Comparison of ENCODE assay signal across 8 mouse cellular contexts in the genomic region with DNA sequence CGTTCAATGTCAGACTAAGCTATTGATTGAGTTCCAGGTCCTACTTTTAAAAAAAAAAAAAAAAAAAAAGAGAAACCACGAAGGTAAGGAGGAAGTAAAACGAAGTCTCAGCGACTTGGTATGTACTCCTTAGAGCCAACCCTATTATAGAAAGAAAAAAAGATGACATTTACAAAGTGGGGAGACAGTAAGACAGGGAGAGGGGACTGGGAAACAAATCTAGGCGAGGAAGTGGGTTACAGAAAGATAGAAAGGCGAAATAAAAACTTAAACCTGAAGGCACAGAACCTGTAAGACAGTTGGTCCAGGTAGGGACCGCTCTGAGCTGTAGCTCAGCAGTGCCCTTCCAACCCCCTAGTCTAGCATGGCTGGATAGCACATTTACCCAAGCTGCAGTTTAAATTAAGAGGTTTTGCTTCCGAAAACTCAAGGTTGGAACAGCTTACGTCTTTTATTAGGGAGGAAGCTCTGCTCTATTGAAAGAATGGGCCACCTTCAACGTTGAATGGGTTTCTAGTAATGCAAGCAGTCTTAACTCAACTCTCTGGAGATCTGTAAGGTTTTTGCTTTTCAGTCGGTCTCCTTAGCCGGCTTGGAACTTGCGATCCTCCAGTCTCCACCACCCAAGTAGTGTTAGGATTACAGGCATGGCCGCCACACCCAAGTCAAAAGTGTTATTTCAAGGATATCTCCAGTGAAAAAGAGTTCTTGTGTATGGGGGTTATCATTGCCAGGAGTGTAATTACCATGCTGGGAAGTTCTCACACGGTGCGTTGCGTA. TPM values are rescaled to one million over a fixed set of nuclear protein-coding genes. Genes with fewer than 3 reads are reported as not detected.
DNase-seq lines count a peak whose midpoint lies in the region; ATAC-seq and TF ChIP-seq lines count a peak whose summit lies in the region.

A gene (minus strand): TSS at position 17 of the 780 bp plus-strand sequence.

- peak within 1 kb of the TSS; percentile 85 for H3K4me3 ChIP-seq in kidney, adult 2 months (ENCODE audit: insufficient read depth, low read depth, low read length)
- peak within 1 kb of the TSS; percentile 59 for H3K4me3 ChIP-seq in forebrain, postnatal 0 days (ENCODE audit: low read depth, low read length)
- peak within 1 kb of the TSS; percentile 95 for H3K4me3 ChIP-seq in intestine, postnatal 0 days (ENCODE audit: low read depth, low read length)
- peak within 1 kb of the TSS; percentile 54 for H3K4me3 ChIP-seq in neural tube, embryonic 13.5 days

- H3K9me3 ChIP-seq in forebrain, postnatal 0 days (ENCODE audit: low read length): no peaks in the 10 kb centered on the region
- H3K9me3 ChIP-seq in intestine, postnatal 0 days (ENCODE audit: control insufficient read depth): no peaks in the 10 kb centered on the region
- no peaks in the 10 kb centered on the region for H3K9me3 ChIP-seq in neural tube, embryonic 13.5 days

- TF ChIP-seq CTCF in kidney, adult 2 months (conservative IDR thresholded peaks at IDR 0.05; ENCODE audit: insufficient read depth, insufficient read length, low read depth, low read length): no peak
- TF ChIP-seq CTCF in Patski (IDR thresholded peaks at IDR 0.05): no peak
- TF ChIP-seq CTCF in forebrain, postnatal 0 days (IDR thresholded peaks at IDR 0.05; ENCODE audit: low read depth): no peak
- no peak for TF ChIP-seq CTCF in intestine, postnatal 0 days (IDR thresholded peaks at IDR 0.05; ENCODE audit: low read depth)

- WGBS in kidney, adult 2 months: 48% methylated on average over 17 of the region's 17 CpGs
- WGBS in forebrain, postnatal 0 days: 57% methylated on average over 17 of the region's 17 CpGs
- WGBS in intestine, postnatal 0 days: 29% methylated on average over 17 of the region's 17 CpGs
- 58% methylated on average over 17 of the region's 17 CpGs for WGBS in neural tube, embryonic 13.5 days

- no peak for ATAC-seq in Patski
- no peak for ATAC-seq in forebrain, postnatal 0 days
- ATAC-seq in intestine, postnatal 0 days: no peak
- ATAC-seq in neural tube, embryonic 13.5 days (ENCODE audit: low read depth): no peak

- H3K4me2 ChIP-seq in forebrain, postnatal 0 days (ENCODE audit: low read depth): peak within 1 kb of the TSS; percentile 90
- H3K4me2 ChIP-seq in intestine, postnatal 0 days (replicated peaks; ENCODE audit: low read depth): peak within 1 kb of the TSS; percentile 89
- H3K4me2 ChIP-seq in neural tube, embryonic 13.5 days: peak within 1 kb of the TSS; percentile 74

- POLR2A ChIA-PET in Patski (lab: Charles Lee): interaction anchor here (0.6 kb wide), 1 partner anchor 340 kb away, joined by 4 read pairs; no protein-coding TSS in a partner anchor

- peaks cover 8% of the 10 kb centered on the region for H3K36me3 ChIP-seq in kidney, adult 2 months (ENCODE audit: control insufficient read depth, insufficient read depth, low read length)
- no peaks in the 10 kb centered on the region for H3K36me3 ChIP-seq in forebrain, postnatal 0 days (ENCODE audit: insufficient read depth)
- peaks cover 16% of the 10 kb centered on the region for H3K36me3 ChIP-seq in intestine, postnatal 0 days (ENCODE audit: control insufficient read depth, insufficient read depth)
- peaks cover 3% of the 10 kb centered on the region for H3K36me3 ChIP-seq in neural tube, embryonic 13.5 days

- DNase-seq in kidney, adult 2 months: no peak
- DNase-seq in kidney, postnatal 36 days: no peak
- no peak for DNase-seq in Patski (ENCODE audit: low read depth, low spot score)
- DNase-seq in forebrain, postnatal 0 days: no peak
- DNase-seq in spleen, postnatal 14 days (ENCODE audit: low spot score in 2 of 2): no peak
- no peak for DNase-seq in layer of hippocampus, adult 9-10 months (ENCODE audit: low spot score)

- no peaks in the 10 kb centered on the region for H3K27me3 ChIP-seq in kidney, adult 2 months (replicated peaks; ENCODE audit: control insufficient read depth, insufficient read depth, low read length)
- no peaks in the 10 kb centered on the region for H3K27me3 ChIP-seq in Patski
- peaks cover 4% of the 10 kb centered on the region; the same call in 1 of the 2 replicates for H3K27me3 ChIP-seq in forebrain, postnatal 0 days (ENCODE audit: insufficient read depth, low read length)
- no peaks in the 10 kb centered on the region for H3K27me3 ChIP-seq in intestine, postnatal 0 days (replicated peaks; ENCODE audit: control insufficient read depth, insufficient read depth, low read length)
- peaks cover 4% of the 10 kb centered on the region; the same call in 1 of the 2 replicates for H3K27me3 ChIP-seq in neural tube, embryonic 13.5 days

- H3K27ac ChIP-seq in kidney, adult 2 months (ENCODE audit: insufficient read depth, low read depth, low read length): peak within 1 kb of the TSS; percentile 99
- H3K27ac ChIP-seq in forebrain, postnatal 0 days (ENCODE audit: low read depth, low read length): peak within 1 kb of the TSS; percentile 79
- peak within 1 kb of the TSS; percentile 100 for H3K27ac ChIP-seq in intestine, postnatal 0 days (ENCODE audit: low read depth, low read length)
- peak within 1 kb of the TSS; percentile 84 for H3K27ac ChIP-seq in neural tube, embryonic 13.5 days (replicated peaks)

- peak within 1 kb of the TSS; percentile 70 for H3K9ac ChIP-seq in forebrain, postnatal 0 days
- peak within 1 kb of the TSS; percentile 98 for H3K9ac ChIP-seq in intestine, postnatal 0 days (ENCODE audit: low read depth, low read length)
- H3K9ac ChIP-seq in neural tube, embryonic 13.5 days: peak within 1 kb of the TSS; percentile 82

- in situ Hi-C loops in Patski (cut with MboI; ENCODE audit: low pct_unique_long_range_greater_than_20kb): no loop called here

- TF ChIP-seq POLR2A in kidney, adult 2 months (IDR thresholded peaks at IDR 0.05; ENCODE audit: low read depth, low read length): no peak

- peaks cover 31% of the 10 kb centered on the region for H3K4me1 ChIP-seq in kidney, adult 2 months (ENCODE audit: control insufficient read depth, insufficient read depth, low read length)
- peaks cover 23% of the 10 kb centered on the region for H3K4me1 ChIP-seq in forebrain, postnatal 0 days (ENCODE audit: insufficient read depth)
- peaks cover 14% of the 10 kb centered on the region for H3K4me1 ChIP-seq in intestine, postnatal 0 days (replicated peaks; ENCODE audit: control insufficient read depth, insufficient read depth, low read length)
- peaks cover 71% of the 10 kb centered on the region for H3K4me1 ChIP-seq in neural tube, embryonic 13.5 days (replicated peaks)

- CTCF ChIA-PET in Patski (lab: Charles Lee): interaction anchor here (1.3 kb wide), 1 partner anchor 29 kb away, joined by 3 read pairs; no protein-coding TSS in a partner anchor

RNA-seq across cellular contexts. Expression of the gene that starts here (rescaled TPM):
- polyA plus RNA-seq in kidney, adult 2 months (2012; rRNA removed): 24.6 and 25.5 TPM in 2 replicates
- 90.4 TPM for polyA plus RNA-seq in Patski (2021)
- 2.8 and 4.0 TPM in 2 replicates for total RNA-seq in forebrain, postnatal 0 days (2014; rRNA removed)
- polyA plus RNA-seq in forebrain, postnatal 0 days (2015; fragmentation: Nextera tagmentation; extraction: Ambion mirVana): 2.3 and 3.8 TPM in 2 replicates
- 57.3 and 61.5 TPM in 2 replicates for polyA plus RNA-seq in intestine, postnatal 0 days (2015; fragmentation: Nextera tagmentation; extraction: Ambion mirVana)
- 4.9 and 6.5 TPM in 2 replicates for polyA plus RNA-seq in neural tube, embryonic 13.5 days (2015; fragmentation: Nextera tagmentation; extraction: Ambion mirVana)
